Mouse (Mus musculus) liver, embryonic 11.5 days (tissue): ENCODE results near the gene Clp1. TPM values are rescaled to one million over a fixed set of nuclear protein-coding genes. Genes with fewer than 3 reads are reported as not detected.
A peak's percentile ranks its signal among the peaks of the same experiment; 100 is the strongest.

Experiments used
- ATAC-seq: fragments of 200-750 bp; cut with Nextera tagmentation; replicated peaks from 2 replicates; pipeline ENCODE4 v1.8.0; 2017; ENCODE audit warnings: moderate number of reproducible peaks, mild to moderate bottlenecking, moderate TSS enrichment, moderate library complexity; ENCODE audit not compliant: low FRiP score
- DNase-seq: peaks from one replicate; pipeline ENCODE4 v3.0.0-alpha.2; 2017; ENCODE audit warnings: low spot score
- H3K27ac ChIP-seq: fragments of 300-500 bp; sonication (generic); 2 replicates; pipeline ENCODE4 v1.5.1; 2014; ENCODE audit warnings: mild to moderate bottlenecking, low read depth, low read length, control low read depth
- H3K27me3 ChIP-seq: fragments of 300-500 bp; sonication (generic); replicated peaks from 2 replicates; pipeline ENCODE4 v1.6.1; 2014; ENCODE audit warnings: low read length, mixed read lengths; ENCODE audit not compliant: control insufficient read depth, insufficient read depth
- H3K36me3 ChIP-seq: fragments of 300-500 bp; sonication (generic); 2 replicates; pipeline ENCODE4 v1.6.1; 2014; ENCODE audit warnings: mild to moderate bottlenecking, low read length, moderate library complexity, mixed read lengths; ENCODE audit not compliant: control insufficient read depth, insufficient read depth
- H3K4me1 ChIP-seq: fragments of 300-500 bp; sonication (generic); replicated peaks from 2 replicates; pipeline ENCODE4 v1.6.1; 2014; ENCODE audit warnings: low read length, mixed read lengths; ENCODE audit not compliant: control insufficient read depth, insufficient read depth
- H3K4me2 ChIP-seq: fragments of 300-500 bp; sonication (generic); 2 replicates; pipeline ENCODE4 v1.6.1; 2014; ENCODE audit warnings: mild to moderate bottlenecking, control low read depth, moderate library complexity
- H3K4me3 ChIP-seq: fragments of 300-500 bp; sonication (generic); 2 replicates; pipeline ENCODE4 v1.5.1; 2014; ENCODE audit warnings: low read depth, low read length, control low read depth
- H3K9ac ChIP-seq: fragments of 300-500 bp; sonication (generic); 2 replicates; pipeline ENCODE4 v1.6.1; 2014; ENCODE audit warnings: low read depth, low read length, control low read depth
- H3K9me3 ChIP-seq: fragments of 300-500 bp; sonication (generic); 2 replicates; pipeline ENCODE4 v1.6.1; 2016; ENCODE audit warnings: low read length, inconsistent platforms, mixed read lengths; ENCODE audit not compliant: control insufficient read depth
- WGBS: fragments of 180-500 bp; shearing (Covaris S2); extraction: QIAGEN DNeasy Blood & Tissue Kit; methylation state at CpG from one replicate; pipeline ENCODE4 v1.1.7; 2014; 5-methylcytosine and 5-hydroxymethylcytosine counted together
- polyA plus RNA-seq: library from polyadenylated mRNA; unstranded; fragments of >200 nt; fragmentation: Nextera tagmentation; extraction: Ambion mirVana; gene quantifications from 2 replicates; pipeline ENCODE4 v1.2.1, GENCODE M21; 2014

Gene Clp1
- polyA plus RNA-seq, 1 experiment from 2014 or later = 59.3 TPM

- under 1% methylated on average over 25 of the region's 25 CpGs for WGBS
- Histone ChIP-seq H3K36me3 (no peaks in the 10 kb centered on the region), H3K4me1 (peaks cover 50% of the 10 kb centered on the region), H3K9ac (peak within 1 kb of the TSS; percentile 98), H3K27me3 (no peaks in the 10 kb centered on the region), H3K27ac (peak within 1 kb of the TSS; percentile 95), H3K4me2 (peak within 1 kb of the TSS; percentile 90), H3K4me3 (peak within 1 kb of the TSS; percentile 74), H3K9me3 (no peaks in the 10 kb centered on the region)
- peak; percentile 86 for ATAC-seq
- peak; percentile 85 for DNase-seq
Measured at GRCm38 (mm10) chr2:84743561-84743960, 16.4 kb upstream of the Clp1 start, which contains the start of gene Gm19426. Gene Gm19426 (minus strand): TSS chr2:84743655.

- H3K27ac ChIP-seq = peak overlapping the region; percentile 95
- H3K4me1 ChIP-seq = peaks cover 59% of the 10 kb centered on the region
- H3K36me3 ChIP-seq = no peaks in the 10 kb centered on the region
- no peaks in the 10 kb centered on the region for H3K9me3 ChIP-seq
- H3K4me2 ChIP-seq = peak overlapping the region; percentile 90
- ATAC-seq = peak; percentile 26
- DNase-seq = peak; percentile 79
- WGBS = 4% methylated on average over 25 of the region's 26 CpGs
- H3K4me3 ChIP-seq = peak overlapping the region; percentile 74
- H3K9ac ChIP-seq = peak overlapping the region; percentile 98
- H3K27me3 ChIP-seq = peaks cover 2% of the 10 kb centered on the region
Measured at GRCm38 (mm10) chr2:84742451-84743283, 15.5 kb upstream of the Clp1 start.

- peaks cover 8% of the 10 kb centered on the region for H3K27me3 ChIP-seq
- H3K36me3 ChIP-seq = no peaks in the 10 kb centered on the region
- H3K4me2 ChIP-seq = peak overlapping the region; percentile 90
- H3K9ac ChIP-seq = peak overlapping the region; percentile 98
- H3K27ac ChIP-seq = peak overlapping the region; percentile 95
- peak overlapping the region; percentile 74 for H3K4me3 ChIP-seq
- ATAC-seq = no peak
- peak; percentile 41 for DNase-seq
- no peaks in the 10 kb centered on the region for H3K9me3 ChIP-seq
- peaks cover 63% of the 10 kb centered on the region for H3K4me1 ChIP-seq
- WGBS = 21% methylated on average over 5 of the region's 5 CpGs
Measured at GRCm38 (mm10) chr2:84741841-84742450, 14.8 kb upstream of the Clp1 start.

GRCm38 (mm10) chr2:84740608-84741333, 13.6 kb upstream of the Clp1 start:
- Histone ChIP-seq H3K9me3 (no peaks in the 10 kb centered on the region), H3K9ac (no peak overlapping the region), H3K4me3 (peak overlapping the region; percentile 22; the same call in 1 of the 2 replicates), H3K4me1 (peaks cover 73% of the 10 kb centered on the region), H3K27ac (no peak overlapping the region; the same call in 1 of the 2 replicates), H3K27me3 (peaks cover 18% of the 10 kb centered on the region), H3K36me3 (no peaks in the 10 kb centered on the region), H3K4me2 (peak overlapping the region; percentile 90)
- 74% methylated on average over 15 of the region's 15 CpGs for WGBS
- ATAC-seq = no peak
- no peak for DNase-seq

- H3K4me1 ChIP-seq = peaks cover 87% of the 10 kb centered on the region
- no peaks in the 10 kb centered on the region for H3K36me3 ChIP-seq
- WGBS = 4% methylated on average over 12 of the region's 12 CpGs
- peak overlapping the region; percentile 68 for H3K4me2 ChIP-seq
- H3K9me3 ChIP-seq = no peaks in the 10 kb centered on the region
- H3K4me3 ChIP-seq = peak overlapping the region; percentile 11
- peak overlapping the region; percentile 44; the same call in 1 of the 2 replicates for H3K27ac ChIP-seq
- DNase-seq (peak; percentile 61), ATAC-seq (no peak)
- peaks cover 21% of the 10 kb centered on the region for H3K27me3 ChIP-seq
- H3K9ac ChIP-seq = peak overlapping the region; percentile 41; the same call in 1 of the 2 replicates
Measured at GRCm38 (mm10) chr2:84738271-84738911, 11.2 kb upstream of the Clp1 start.

- Histone ChIP-seq H3K4me1 (peaks cover 86% of the 10 kb centered on the region), H3K4me2 (peak overlapping the region; percentile 68), H3K27ac (peak overlapping the region; percentile 85), H3K9me3 (no peaks in the 10 kb centered on the region), H3K4me3 (peak overlapping the region; percentile 51), H3K36me3 (no peaks in the 10 kb centered on the region), H3K27me3 (peaks cover 21% of the 10 kb centered on the region), H3K9ac (peak overlapping the region; percentile 69)
- DNase-seq (peak; percentile 54), ATAC-seq (no peak)
- WGBS = 10% methylated on average over 8 of the region's 8 CpGs
Measured at GRCm38 (mm10) chr2:84737451-84737925, 10.3 kb upstream of the Clp1 start.

- no peaks in the 10 kb centered on the region for H3K36me3 ChIP-seq
- H3K27me3 ChIP-seq = peaks cover 21% of the 10 kb centered on the region
- WGBS = 12% methylated on average over 27 of the region's 27 CpGs
- H3K4me2 ChIP-seq = peak overlapping the region; percentile 68
- H3K27ac ChIP-seq = peak overlapping the region; percentile 85
- H3K9me3 ChIP-seq = no peaks in the 10 kb centered on the region
- peak overlapping the region; percentile 69 for H3K9ac ChIP-seq
- H3K4me3 ChIP-seq = peak overlapping the region; percentile 51
- DNase-seq (peak; percentile 47), ATAC-seq (no peak)
- H3K4me1 ChIP-seq = peaks cover 76% of the 10 kb centered on the region
Measured at GRCm38 (mm10) chr2:84736312-84737161, 9.4 kb upstream of the Clp1 start.
